Mouse (Mus musculus): ENCODE measurements around the gene Abcg8. TPM values are rescaled to one million over a fixed set of nuclear protein-coding genes. Genes with fewer than 3 reads are reported as not detected.

Abcg8 gene
- polyA plus RNA-seq, 1 experiment from 2014 or later = not detected

DNA sequence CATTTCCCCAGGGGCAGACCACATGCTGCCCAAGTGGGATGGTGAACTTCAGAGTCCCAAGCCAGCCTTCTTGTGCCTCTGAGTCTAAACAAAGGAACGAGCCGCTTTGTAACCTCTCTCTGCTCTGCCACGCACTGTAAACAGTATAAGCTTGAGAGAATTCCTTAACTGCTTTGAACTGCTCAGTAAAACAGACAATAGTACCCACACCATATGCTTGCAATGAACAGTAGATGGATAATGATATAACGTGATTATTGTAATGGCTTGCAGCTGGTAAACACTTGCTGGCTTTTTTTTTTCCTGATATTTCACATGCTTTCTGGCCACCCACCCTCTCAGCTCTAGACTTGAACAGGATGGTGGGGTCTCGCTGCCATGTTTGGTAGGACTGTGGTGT is 11.9 kb downstream of the Abcg8 start:
- WGBS = 43% methylated on average over 5 of the region's 5 CpGs
- no peaks in the 10 kb centered on the region for H3K9me3 ChIP-seq
- H3K36me3 ChIP-seq = no peaks in the 10 kb centered on the region
- H3K4me3 ChIP-seq = no peak overlapping the region
- 0 out of 2 replicates have a peak, but pooled peaks cover 4% of the 10 kb centered on the region for H3K4me1 ChIP-seq
- H3K4me2 ChIP-seq = no peak overlapping the region
- no peaks in the 10 kb centered on the region for H3K27me3 ChIP-seq
- no peak overlapping the region for H3K9ac ChIP-seq
- ATAC-seq (ENCODE audit: borderline replicate concordance, extremely low read depth, low FRiP score, low TSS enrichment) = no peak
- no peak overlapping the region for H3K27ac ChIP-seq

- H3K4me1 ChIP-seq = 0 out of 2 replicates have a peak, but pooled peaks cover 4% of the 10 kb centered on the region
- no peak for ATAC-seq (ENCODE audit: borderline replicate concordance, extremely low read depth, low FRiP score, low TSS enrichment)
- no peaks in the 10 kb centered on the region for H3K36me3 ChIP-seq
- H3K9ac ChIP-seq = no peak overlapping the region
- H3K4me3 ChIP-seq = no peak overlapping the region
- no peaks in the 10 kb centered on the region for H3K27me3 ChIP-seq
- H3K9me3 ChIP-seq = no peaks in the 10 kb centered on the region
- H3K4me2 ChIP-seq = no peak overlapping the region
- no peak overlapping the region for H3K27ac ChIP-seq
- 84% methylated on average over 11 of the region's 11 CpGs for WGBS
Observed at GRCm38 (mm10) chr17:84688834-84689233, 12.7 kb downstream of the Abcg8 start.

DNA sequence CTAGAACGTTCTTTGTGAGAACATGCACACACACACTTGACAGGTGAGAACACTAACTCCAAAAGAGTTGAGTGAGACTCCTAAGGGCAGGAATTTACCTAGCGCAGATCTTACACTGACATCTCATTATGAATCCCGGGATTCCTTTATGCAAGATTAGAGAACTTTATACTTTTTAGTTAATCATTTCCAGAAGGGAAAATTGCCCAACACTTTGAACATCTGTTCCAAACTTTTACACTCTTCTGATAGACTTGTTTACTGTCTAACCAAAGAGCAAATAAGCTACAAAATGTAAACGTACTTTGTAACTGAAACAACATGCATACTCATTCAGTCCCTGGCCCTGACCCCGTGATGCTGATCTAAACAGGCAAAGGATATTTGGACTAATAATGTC is 13.2 kb downstream of the Abcg8 start:
- ATAC-seq (ENCODE audit: borderline replicate concordance, extremely low read depth, low FRiP score, low TSS enrichment) = no peak
- Histone ChIP-seq H3K27ac (no peak overlapping the region), H3K4me1 (0 out of 2 replicates have a peak, but pooled peaks cover under 1% of the 10 kb centered on the region), H3K9me3 (no peaks in the 10 kb centered on the region), H3K36me3 (no peaks in the 10 kb centered on the region), H3K4me3 (no peak overlapping the region), H3K9ac (no peak overlapping the region), H3K27me3 (no peaks in the 10 kb centered on the region), H3K4me2 (no peak overlapping the region)
- WGBS = 57% methylated on average over 5 of the region's 5 CpGs

GRCm38 (mm10) chr17:84690111-84690510 is 14.0 kb downstream of the Abcg8 start:
- Histone ChIP-seq H3K36me3 (no peaks in the 10 kb centered on the region), H3K4me2 (no peak overlapping the region), H3K27ac (no peak overlapping the region), H3K4me1 (no peaks in the 10 kb centered on the region), H3K27me3 (no peaks in the 10 kb centered on the region), H3K4me3 (no peak overlapping the region), H3K9ac (no peak overlapping the region), H3K9me3 (no peaks in the 10 kb centered on the region)
- WGBS = 70% methylated on average over 5 of the region's 5 CpGs
- no peak for ATAC-seq (ENCODE audit: borderline replicate concordance, extremely low read depth, low FRiP score, low TSS enrichment)

- no peak overlapping the region for H3K4me3 ChIP-seq
- H3K4me2 ChIP-seq = no peak overlapping the region
- no peak for ATAC-seq (ENCODE audit: borderline replicate concordance, extremely low read depth, low FRiP score, low TSS enrichment)
- no peak overlapping the region for H3K27ac ChIP-seq
- WGBS = 58% methylated on average over 2 of the region's 2 CpGs
- H3K27me3 ChIP-seq = no peaks in the 10 kb centered on the region
- H3K36me3 ChIP-seq = no peaks in the 10 kb centered on the region
- H3K4me1 ChIP-seq = no peaks in the 10 kb centered on the region
- no peak overlapping the region for H3K9ac ChIP-seq
- no peaks in the 10 kb centered on the region for H3K9me3 ChIP-seq
Observed at GRCm38 (mm10) chr17:84693741-84694140, 17.6 kb downstream of the Abcg8 start.

- Histone ChIP-seq H3K9me3 (no peaks in the 10 kb centered on the region), H3K9ac (no peak overlapping the region), H3K27me3 (no peaks in the 10 kb centered on the region), H3K27ac (no peak overlapping the region), H3K4me2 (no peak overlapping the region), H3K36me3 (no peaks in the 10 kb centered on the region), H3K4me1 (no peaks in the 10 kb centered on the region), H3K4me3 (no peak overlapping the region)
- 57% methylated on average over 6 of the region's 6 CpGs for WGBS
- no peak for ATAC-seq (ENCODE audit: borderline replicate concordance, extremely low read depth, low FRiP score, low TSS enrichment)
Observed at GRCm38 (mm10) chr17:84696537-84696936, 20.4 kb downstream of the Abcg8 start.

- Histone ChIP-seq H3K36me3 (no peaks in the 10 kb centered on the region), H3K27me3 (no peaks in the 10 kb centered on the region), H3K9me3 (no peaks in the 10 kb centered on the region), H3K9ac (no peak overlapping the region), H3K4me1 (no peaks in the 10 kb centered on the region), H3K4me2 (no peak overlapping the region), H3K4me3 (no peak overlapping the region), H3K27ac (no peak overlapping the region)
- ATAC-seq (ENCODE audit: borderline replicate concordance, extremely low read depth, low FRiP score, low TSS enrichment) = no peak
- WGBS = 22% methylated on average over 5 of the region's 5 CpGs
Observed at GRCm38 (mm10) chr17:84698727-84699126, 22.6 kb downstream of the Abcg8 start.

DNA sequence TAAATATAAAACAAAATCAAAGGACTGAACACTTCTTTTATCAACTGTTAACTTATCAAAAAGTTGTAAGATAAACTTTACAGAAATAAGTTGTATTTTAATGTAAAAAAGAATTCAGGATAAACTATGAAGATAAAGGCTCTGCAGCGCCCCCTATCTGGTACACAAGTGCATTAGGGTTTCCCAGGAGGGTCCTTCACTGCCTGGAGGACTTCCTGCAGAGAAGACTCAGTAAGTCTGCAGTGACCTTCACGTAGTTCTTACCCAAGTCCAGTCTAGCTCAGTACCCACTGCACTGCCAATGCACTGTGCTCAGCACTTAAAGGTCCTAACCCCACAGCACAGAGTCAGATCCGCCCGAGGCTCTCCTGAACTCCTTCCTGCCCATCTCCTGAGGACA is 31.3 kb downstream of the Abcg8 start:
- no peak overlapping the region for H3K4me3 ChIP-seq
- H3K27ac ChIP-seq = no peak overlapping the region
- peaks cover 18% of the 10 kb centered on the region for H3K36me3 ChIP-seq
- H3K4me2 ChIP-seq = no peak overlapping the region
- H3K9me3 ChIP-seq = no peaks in the 10 kb centered on the region
- H3K4me1 ChIP-seq = peaks cover 8% of the 10 kb centered on the region
- no peaks in the 10 kb centered on the region for H3K27me3 ChIP-seq
- WGBS = 67% methylated on average over 4 of the region's 4 CpGs
- ATAC-seq (ENCODE audit: borderline replicate concordance, extremely low read depth, low FRiP score, low TSS enrichment) = no peak
- no peak overlapping the region for H3K9ac ChIP-seq

GRCm38 (mm10) chr17:84708818-84709217 is 32.7 kb downstream of the Abcg8 start:
- Histone ChIP-seq H3K36me3 (peaks cover 25% of the 10 kb centered on the region), H3K27me3 (no peaks in the 10 kb centered on the region), H3K27ac (peak overlapping the region; percentile 15; the same call in 1 of the 2 replicates), H3K9me3 (no peaks in the 10 kb centered on the region), H3K4me1 (peaks cover 8% of the 10 kb centered on the region), H3K4me3 (no peak overlapping the region), H3K9ac (no peak overlapping the region), H3K4me2 (no peak overlapping the region)
- ATAC-seq (ENCODE audit: borderline replicate concordance, extremely low read depth, low FRiP score, low TSS enrichment) = no peak
- 61% methylated on average over 7 of the region's 7 CpGs for WGBS

GRCm38 (mm10) chr17:84709403-84709851 is 33.3 kb downstream of the Abcg8 start:
- Histone ChIP-seq H3K27me3 (no peaks in the 10 kb centered on the region), H3K4me3 (no peak overlapping the region), H3K4me1 (peaks cover 8% of the 10 kb centered on the region), H3K27ac (peak overlapping the region; percentile 15; the same call in 1 of the 2 replicates), H3K4me2 (peak overlapping the region; percentile 30; the same call in 1 of the 2 replicates), H3K9ac (no peak overlapping the region), H3K9me3 (no peaks in the 10 kb centered on the region), H3K36me3 (peaks cover 25% of the 10 kb centered on the region)
- 38% methylated on average over 17 of the region's 17 CpGs for WGBS
- ATAC-seq (ENCODE audit: borderline replicate concordance, extremely low read depth, low FRiP score, low TSS enrichment) = no peak

DNA sequence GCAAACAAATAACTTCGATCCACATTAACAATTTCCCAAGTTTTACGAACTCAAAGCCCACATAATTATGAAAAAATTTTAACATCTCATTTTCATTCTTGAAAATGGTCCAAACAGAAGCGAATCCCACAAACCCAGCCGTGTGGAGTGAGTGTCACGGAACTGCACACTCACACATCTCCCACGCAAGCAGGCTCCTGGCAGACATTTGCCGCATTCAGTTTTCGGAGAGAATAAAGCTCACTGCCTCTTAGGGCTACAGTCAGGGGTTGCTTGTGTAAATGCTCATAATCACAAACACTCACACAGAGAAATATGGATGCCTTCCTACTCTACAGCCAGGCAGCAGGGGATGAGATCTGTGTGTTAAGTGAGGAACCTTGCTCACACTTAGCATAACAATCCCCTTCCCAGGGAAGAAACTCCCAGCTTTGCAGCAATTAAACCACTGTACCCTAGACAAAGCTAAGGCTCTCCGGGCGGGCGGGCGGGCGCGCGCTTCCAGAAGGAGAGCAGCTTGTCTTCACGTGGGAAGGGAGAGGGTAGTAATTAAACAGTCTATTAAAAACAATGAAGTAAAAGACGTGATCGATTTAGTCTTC is 37.6 kb downstream of the Abcg8 start:
- WGBS = 87% methylated on average over 18 of the region's 18 CpGs
- no peaks in the 10 kb centered on the region for H3K27me3 ChIP-seq
- no peaks in the 10 kb centered on the region for H3K9me3 ChIP-seq
- H3K4me2 ChIP-seq = no peak overlapping the region
- no peak overlapping the region for H3K9ac ChIP-seq
- H3K27ac ChIP-seq = no peak overlapping the region
- no peak for ATAC-seq (ENCODE audit: borderline replicate concordance, extremely low read depth, low FRiP score, low TSS enrichment)
- H3K4me1 ChIP-seq = peaks cover 8% of the 10 kb centered on the region
- H3K4me3 ChIP-seq = no peak overlapping the region
- peaks cover 16% of the 10 kb centered on the region for H3K36me3 ChIP-seq

DNA sequence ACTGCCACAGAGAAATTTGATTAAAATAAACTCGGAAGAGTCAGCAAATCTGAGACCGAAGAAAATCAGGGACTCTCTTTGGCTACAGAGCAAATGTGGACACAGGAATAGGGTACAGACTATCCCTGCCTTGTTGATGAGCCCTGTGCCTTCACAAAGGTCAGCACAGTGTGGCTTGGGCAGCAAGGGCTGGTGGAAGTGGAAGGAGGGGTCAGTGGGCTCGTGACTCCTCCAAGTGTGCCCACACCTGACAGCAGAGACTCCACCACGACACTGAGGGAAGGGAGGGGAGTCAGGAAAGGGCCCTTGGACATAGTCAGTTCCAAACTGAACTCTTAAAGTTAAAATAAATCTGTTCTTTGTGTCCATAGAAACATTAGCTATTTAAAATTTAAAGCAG is 38.8 kb downstream of the Abcg8 start:
- peaks cover 15% of the 10 kb centered on the region for H3K36me3 ChIP-seq
- no peak overlapping the region for H3K27ac ChIP-seq
- H3K9me3 ChIP-seq = no peaks in the 10 kb centered on the region
- WGBS = 60% methylated on average over 4 of the region's 4 CpGs
- no peak overlapping the region for H3K4me2 ChIP-seq
- H3K9ac ChIP-seq = no peak overlapping the region
- ATAC-seq (ENCODE audit: borderline replicate concordance, extremely low read depth, low FRiP score, low TSS enrichment) = no peak
- no peaks in the 10 kb centered on the region for H3K27me3 ChIP-seq
- no peaks in the 10 kb centered on the region for H3K4me1 ChIP-seq
- no peak overlapping the region for H3K4me3 ChIP-seq

All from lung, embryonic 15.5 days (tissue).